Mouse (Mus musculus): ENCODE data around the gene Zfp143. TPM values are rescaled to one million over a fixed set of nuclear protein-coding genes. Genes with fewer than 3 reads are reported as not detected.

Zfp143 gene
- total RNA-seq, 2 experiments from 2014 or later, result 12.9 to 14.4 TPM

DNA sequence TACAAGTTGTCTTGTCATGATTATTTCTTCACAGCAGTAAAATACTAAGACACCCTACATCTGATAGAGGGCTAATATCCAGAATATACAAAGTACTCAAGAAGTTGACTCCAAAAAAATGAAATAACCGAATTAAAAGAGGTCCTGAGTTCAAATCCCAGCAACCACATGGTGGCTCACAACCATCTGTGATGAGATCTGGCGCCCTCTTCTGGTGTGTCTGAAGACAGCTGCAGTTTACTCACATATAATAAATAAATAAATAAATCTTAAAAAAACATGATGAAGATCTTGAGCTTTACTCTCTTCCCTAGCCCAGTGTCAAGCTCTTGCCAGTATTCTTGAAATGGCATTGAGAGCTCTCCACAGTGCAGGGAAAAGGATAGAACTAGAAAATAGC, 77.5 kb downstream of the Zfp143 start:
- DNase-seq, result no peak

DNA sequence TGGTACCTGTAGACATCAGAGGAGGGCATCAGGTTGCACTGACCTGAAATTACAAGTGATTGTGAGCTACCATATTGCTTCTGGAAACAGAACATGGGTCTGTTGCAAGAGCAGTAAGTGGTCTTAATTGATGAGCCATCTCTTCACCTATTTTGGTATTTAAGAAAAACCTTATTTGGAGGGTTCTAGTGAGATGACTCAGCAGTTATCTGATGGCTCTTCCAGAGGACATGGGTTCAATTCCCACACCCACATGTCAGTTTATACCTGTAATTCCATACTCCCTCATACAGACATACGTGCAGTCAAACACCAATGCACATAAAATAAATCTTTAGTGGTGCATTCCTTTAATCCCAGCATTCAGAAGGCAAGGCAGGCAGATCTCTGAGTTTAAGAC, 82.8 kb downstream of the Zfp143 start:
- DNase-seq, result no peak

Other genes with a start within 250 kb of the Zfp143 start
- gene Scube2, start 195.5 kb upstream of the Zfp143 start, total RNA-seq (2021), result 10 to 100 TPM; 13.7 to 15.4 TPM
- gene Dennd5a, start 100.7 kb upstream of the Zfp143 start, total RNA-seq (2021), result 100 to 1,000 TPM; 185 to 190 TPM
- gene Tmem41b, start 74.3 kb upstream of the Zfp143 start, total RNA-seq (2021), result 10 to 100 TPM; 50.9 to 55.2 TPM
- 100 to 1,000 TPM in 1 of 2 experiments, 10 to 100 TPM in 1; 99.5 to 103 TPM for gene Ipo7, start 42.9 kb upstream of the Zfp143 start, total RNA-seq (2021)
- 10 to 100 TPM; 42.5 to 45.8 TPM for gene Wee1, start 60.8 kb downstream of the Zfp143 start, total RNA-seq (2021)
- gene Swap70, start 160.5 kb downstream of the Zfp143 start, total RNA-seq (2021), result 10 to 100 TPM; 23.2 to 24.1 TPM

Data from heart, postnatal 4 days (tissue).